Mouse (Mus musculus) monocyte, adult 5-6 weeks (primary cell): ENCODE measurements around the gene Klhl35. TPM values are rescaled to one million over a fixed set of nuclear protein-coding genes. Genes with fewer than 3 reads are reported as not detected.
A peak's percentile ranks its signal among the peaks of the same experiment; 100 is the strongest.

Experiments
- ATAC-seq: fragments of 153-309, 156-312 bp; replicated peaks from 2 replicates; pipeline ENCODE4 v1.8.0; 2017; ENCODE audit warnings: mild to moderate bottlenecking; ENCODE audit not compliant: low TSS enrichment, insufficient number of reproducible peaks, severe bottlenecking, poor library complexity, low FRiP score
- total RNA-seq: library from RNA; stranded (forward); fragments of 200-1000, 200-491, 200-594 nt; gene quantifications from 3 replicates; pipeline ENCODE4 v1.2.3, GENCODE M21; 2017

Klhl35 gene
- total RNA-seq, 1 experiment from 2014 or later: not detected

DNA sequence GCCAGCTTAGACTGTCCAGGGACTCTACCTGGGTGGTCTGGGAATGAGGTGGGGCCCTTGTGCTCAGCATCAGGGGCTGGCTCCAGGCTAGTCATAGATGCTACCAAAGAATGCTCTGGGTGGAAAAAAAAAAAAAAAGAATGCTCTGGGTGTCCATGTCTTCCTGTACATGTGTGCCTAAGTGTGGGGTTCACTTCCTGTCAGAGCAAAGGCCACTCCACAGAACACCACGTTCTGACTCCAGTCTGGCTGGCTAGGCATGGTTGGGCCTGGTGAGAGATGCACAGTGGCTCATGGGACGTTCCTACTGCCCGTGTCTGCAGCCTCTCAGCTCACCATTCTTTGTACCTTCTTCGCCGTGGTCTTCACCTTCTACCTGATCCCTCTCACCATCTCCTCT lies 17.2 kb upstream of the Klhl35 start:
- no peak for ATAC-seq

DNA sequence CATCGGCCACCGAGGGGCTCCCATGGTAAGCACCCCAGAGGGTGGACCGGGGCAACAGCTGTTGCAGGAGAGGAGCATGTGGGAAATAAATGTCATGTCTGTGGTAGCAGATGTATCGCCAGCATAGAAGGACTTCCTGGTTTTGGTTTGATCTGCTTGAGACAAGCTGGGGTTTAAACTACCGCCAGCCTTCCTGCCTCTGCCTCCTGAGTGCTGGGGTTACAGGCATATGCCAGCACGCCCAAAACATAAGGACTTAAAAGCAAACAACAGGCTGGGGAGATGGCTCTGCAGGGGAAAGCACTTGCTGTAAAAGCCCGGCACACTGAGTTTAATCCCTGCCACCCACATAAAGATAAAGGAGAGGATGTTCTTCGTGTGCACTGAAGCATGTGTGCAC lies 16.7 kb upstream of the Klhl35 start:
- ATAC-seq: no peak

GRCm38 (mm10) chr7:99449751-99450150 lies 16.1 kb upstream of the Klhl35 start:
- ATAC-seq: no peak

DNA sequence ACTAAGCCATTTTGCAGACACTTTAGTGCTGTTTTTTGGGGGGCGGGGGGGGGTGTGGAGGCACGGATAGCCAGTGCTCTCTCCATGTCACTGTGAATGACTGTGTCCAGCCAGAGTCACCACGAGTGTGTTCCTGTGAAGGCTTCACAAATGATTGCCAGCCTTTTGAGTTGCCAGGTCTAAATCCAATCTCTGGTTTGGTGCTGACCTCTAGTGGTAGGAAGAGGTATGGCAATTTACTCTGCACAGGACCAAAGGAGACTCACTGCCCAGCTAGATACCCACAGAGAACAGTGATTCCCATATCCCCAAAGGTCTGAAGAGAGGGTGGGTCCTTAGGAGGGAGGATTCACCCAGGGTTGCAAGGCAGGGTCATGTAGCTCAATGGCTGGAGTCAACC lies 15.1 kb upstream of the Klhl35 start:
- peak; percentile 75 for ATAC-seq

- no peak for ATAC-seq
Measured at GRCm38 (mm10) chr7:99452859-99453258, 12.9 kb upstream of the Klhl35 start.

DNA sequence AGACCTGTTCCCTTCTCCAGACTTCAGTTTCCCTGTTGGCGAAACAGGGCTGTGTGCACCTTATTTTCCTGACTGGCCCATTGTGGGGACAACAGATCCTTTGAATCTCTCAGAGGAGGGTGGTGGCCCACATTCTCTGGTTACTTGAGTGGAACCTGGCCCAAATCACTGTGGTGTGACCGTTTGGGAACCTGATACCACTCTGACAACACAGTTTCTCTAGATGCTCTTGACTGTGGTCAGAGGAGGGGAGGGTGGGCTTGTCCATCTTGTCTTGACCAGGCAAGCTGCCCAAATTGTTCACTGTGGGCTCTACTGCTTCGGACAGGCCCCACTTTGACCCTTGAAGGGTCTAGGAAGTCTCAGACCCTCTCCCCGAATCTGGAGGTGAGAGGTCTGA lies 11.8 kb upstream of the Klhl35 start:
- no peak for ATAC-seq

DNA sequence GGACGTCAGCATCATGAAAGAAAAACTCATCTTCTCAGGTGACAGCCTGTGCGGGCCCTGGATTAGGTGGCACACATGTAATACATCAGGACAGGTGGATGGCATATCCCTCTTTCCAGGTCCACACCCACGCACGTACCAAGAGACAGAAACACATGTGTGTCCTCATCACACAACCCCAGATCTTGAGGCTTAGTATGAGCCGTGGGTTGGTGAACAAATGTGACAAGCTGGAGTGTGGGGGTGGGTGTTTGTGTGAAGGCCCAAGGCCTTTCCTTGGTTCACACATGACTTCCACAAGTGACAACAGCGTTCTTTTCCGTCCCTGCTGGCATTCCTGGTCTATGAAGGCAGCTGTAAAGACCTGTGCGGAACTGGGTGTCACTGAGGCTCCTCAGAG lies 7.0 kb upstream of the Klhl35 start:
- no peak for ATAC-seq

DNA sequence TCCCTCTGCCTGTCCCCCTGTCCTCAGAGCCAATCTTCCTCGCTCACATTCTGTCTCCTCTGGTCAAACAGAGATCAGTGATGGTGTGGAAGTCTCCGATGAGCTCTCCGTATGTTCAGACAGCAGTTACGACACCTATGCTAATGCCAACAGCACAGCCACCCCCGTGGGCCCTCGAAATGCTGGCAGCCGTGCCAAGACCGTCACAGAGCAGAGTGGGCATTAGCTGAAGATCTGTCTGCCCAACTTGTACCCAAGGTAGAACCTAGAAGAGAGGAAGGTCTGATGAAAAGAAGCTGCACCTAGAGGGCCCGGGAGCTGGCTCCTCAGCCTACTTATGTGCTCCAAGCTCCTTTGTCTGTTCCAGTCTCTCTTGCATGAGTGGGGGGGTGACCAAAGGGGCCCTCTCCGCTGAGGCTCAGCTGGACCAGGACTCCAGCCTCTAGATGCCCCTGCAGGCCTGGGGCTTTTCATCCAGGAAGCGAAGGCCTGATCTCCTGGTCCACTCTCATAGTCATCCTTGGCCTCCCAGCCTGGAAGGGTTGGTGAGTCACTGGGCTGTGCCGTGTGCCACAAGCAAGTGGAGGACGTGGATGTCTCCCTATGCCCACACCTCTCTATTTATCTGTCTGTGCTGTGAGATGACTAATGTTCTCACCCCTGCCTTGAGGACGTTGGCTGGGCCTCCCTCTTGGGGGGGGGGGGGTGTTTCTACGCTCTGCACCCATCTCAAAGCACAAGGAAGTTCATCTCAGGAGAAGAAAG lies 5.7 kb upstream of the Klhl35 start:
- no peak for ATAC-seq

- ATAC-seq: no peak
Measured at GRCm38 (mm10) chr7:99463120-99463519, 2.7 kb upstream of the Klhl35 start.

DNA sequence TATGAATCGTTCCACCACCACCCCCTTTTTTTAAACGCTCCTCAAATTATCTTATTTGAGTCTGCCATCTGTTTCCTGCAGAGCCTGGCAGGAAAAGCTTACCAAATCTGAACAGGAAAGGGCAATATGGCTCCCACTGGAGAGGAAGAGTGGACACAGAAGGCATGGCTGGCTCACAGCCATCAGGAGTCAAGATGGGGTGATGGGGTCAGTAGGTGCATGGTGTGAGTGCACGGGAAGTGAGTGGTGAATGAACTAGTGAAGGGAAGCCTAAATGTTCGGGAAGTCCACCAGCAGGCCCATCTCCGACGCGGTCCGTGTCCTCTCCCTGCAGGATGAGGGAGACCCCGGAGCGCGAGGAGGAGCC lies 2.1 kb downstream of the Klhl35 start:
- no peak for ATAC-seq

DNA sequence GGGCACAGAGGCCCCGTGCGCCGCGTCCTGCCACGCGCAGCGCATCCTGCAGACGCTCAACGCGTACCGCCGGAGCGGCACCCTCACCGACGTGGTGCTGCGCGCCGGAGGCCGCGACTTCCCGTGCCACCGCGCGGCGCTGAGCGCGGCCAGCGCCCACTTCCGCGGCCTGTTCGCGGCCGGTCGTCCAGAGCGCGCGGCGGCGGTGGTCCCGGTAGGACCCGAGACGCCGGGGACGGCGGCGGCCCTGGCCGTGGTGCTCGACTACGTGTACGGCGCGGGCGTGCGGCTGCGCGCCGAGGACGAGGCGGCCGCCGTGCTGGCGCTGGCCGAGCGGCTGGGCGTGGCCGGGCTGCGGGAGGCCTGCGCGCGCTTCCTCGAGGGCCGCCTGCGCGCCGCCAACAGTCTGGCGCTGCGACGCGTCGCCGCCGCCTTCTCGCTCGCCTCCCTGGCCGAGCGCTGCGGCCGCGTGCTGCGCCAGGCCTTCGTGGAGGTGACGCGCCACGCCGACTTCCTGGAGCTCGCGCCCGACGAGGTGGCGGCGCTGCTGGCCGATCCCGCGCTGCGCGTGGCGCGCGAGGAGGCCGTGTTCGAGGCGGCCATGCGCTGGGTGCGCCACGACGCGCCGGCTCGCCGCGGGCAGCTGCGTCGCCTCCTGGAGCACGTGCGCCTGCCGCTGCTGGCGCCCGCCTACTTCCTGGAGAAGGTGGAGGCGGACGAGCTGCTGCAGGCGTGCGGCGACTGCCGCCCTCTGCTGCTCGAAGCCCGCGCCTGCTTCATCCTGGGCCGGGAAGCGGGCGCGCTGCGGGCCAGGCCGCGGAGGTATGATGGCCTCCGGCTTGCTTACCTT lies 2.7 kb downstream of the Klhl35 start:
- ATAC-seq: peak; percentile 60

DNA sequence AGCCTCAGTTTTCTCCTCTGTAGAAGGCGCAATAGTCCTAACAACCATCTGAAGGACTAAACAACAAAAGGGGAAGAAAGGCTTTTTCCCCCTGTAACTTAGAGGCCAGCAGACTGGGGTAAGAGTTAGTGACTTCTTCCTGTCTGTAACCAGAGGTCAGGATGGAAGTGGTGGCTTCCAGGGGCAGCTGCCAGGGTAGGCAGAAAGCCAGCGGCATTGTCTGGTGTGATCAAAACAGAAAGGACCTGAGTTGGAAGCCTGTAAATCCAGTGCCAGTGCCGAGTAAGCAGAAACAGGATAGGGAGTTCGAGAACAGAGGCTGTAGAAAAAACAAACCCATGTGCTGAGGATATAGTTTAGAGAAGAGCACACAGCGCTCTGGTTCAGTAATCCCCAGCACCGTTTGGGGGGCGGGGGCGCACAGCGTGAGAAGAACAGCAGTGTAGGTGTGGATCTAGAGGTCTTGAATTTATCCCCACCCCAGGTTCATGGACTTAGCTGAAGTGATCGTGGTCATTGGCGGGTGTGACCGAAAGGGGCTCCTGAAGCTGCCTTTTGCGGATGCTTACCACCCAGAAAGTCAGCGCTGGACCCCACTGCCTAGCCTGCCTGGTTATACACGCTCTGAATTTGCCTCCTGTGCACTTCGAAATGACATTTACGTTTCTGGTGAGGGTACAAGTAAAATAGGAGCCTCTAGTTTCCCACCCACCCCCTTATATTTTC lies 4.0 kb downstream of the Klhl35 start:
- no peak for ATAC-seq

GRCm38 (mm10) chr7:99471578-99471977 lies 5.8 kb downstream of the Klhl35 start:
- no peak for ATAC-seq

GRCm38 (mm10) chr7:99473638-99474407 lies 8.0 kb downstream of the Klhl35 start:
- ATAC-seq: no peak

- no peak for ATAC-seq
Measured at GRCm38 (mm10) chr7:99474836-99475561, 9.2 kb downstream of the Klhl35 start.

- ATAC-seq: no peak
Measured at GRCm38 (mm10) chr7:99475562-99475911, 9.7 kb downstream of the Klhl35 start.

- ATAC-seq: no peak
Measured at GRCm38 (mm10) chr7:99476558-99477114, 10.8 kb downstream of the Klhl35 start.

GRCm38 (mm10) chr7:99477235-99477634 lies 11.4 kb downstream of the Klhl35 start:
- no peak for ATAC-seq
